In the genomic region with DNA sequence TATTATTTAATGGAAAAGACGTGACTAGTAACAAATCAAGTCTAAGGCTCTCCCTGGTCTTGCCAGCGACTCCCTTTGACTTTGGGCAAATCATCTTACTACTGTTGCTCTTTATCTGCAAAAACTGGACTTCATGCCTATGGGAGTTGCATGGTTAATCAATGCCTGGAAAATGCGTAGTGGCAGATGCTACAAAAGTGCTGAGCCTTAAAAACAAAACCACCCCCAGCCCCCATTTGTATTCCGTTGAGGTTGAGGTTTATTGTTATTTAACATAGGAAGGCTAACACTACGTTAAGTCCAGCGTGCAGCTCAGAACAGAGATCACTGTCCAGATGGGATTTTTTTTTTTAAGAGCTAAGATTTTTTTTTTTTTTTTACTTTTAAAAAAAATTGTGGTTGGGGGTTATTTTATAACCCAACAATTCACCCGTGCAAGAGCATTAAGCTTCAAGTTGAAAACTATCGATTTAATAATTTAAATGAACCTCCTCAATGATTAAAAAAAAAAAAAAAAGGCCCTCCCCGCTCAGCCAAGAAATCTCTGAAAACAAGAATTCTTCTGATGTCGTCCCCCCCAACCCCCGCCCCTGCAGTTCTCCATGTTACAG, we compare ENCODE assay signal across 8 mouse cellular contexts.
DNase-seq lines count a peak whose midpoint lies in the region; ATAC-seq and TF ChIP-seq lines count a peak whose summit lies in the region.

No protein-coding gene starts in this region.

- H3K9ac ChIP-seq in kidney, embryonic 16.5 days (replicated peaks; ENCODE audit: low read length), result peak overlapping the region; percentile 90
- H3K9ac ChIP-seq in hindbrain, postnatal 0 days (replicated peaks; ENCODE audit: low read length), result peak overlapping the region; percentile 80

- H3K4me2 ChIP-seq in kidney, embryonic 16.5 days (replicated peaks; ENCODE audit: low read depth, low read length), result peak overlapping the region; percentile 67
- H3K4me2 ChIP-seq in hindbrain, postnatal 0 days (ENCODE audit: low read depth, low read length), result peak overlapping the region; percentile 80

- WGBS in kidney, embryonic 16.5 days, result 2% methylated on average over 11 of the region's 11 CpGs
- WGBS in hindbrain, postnatal 0 days, result 1% methylated on average over 11 of the region's 11 CpGs

- DNase-seq in kidney, adult 18-20 months, result no peak
- peak; percentile 15 for DNase-seq in hindbrain, postnatal 0 days (ENCODE audit: low spot score)
- DNase-seq in neural tube, embryonic 10.5 days (ENCODE audit: extremely low spot score, low spot score), result peak; percentile 37
- DNase-seq in adrenal gland, postnatal 4 days (ENCODE audit: low spot score in 2 of 2), result no peak
- DNase-seq in adrenal gland, adult 18-20 months (ENCODE audit: low spot score in 2 of 2), result no peak
- no peak for DNase-seq in thymus, postnatal 10 days (ENCODE audit: low spot score in 2 of 2)

- no peak for ATAC-seq in kidney, embryonic 16.5 days (ENCODE audit: low FRiP score, low TSS enrichment)
- ATAC-seq in hindbrain, postnatal 0 days, result no peak

- peaks cover 18% of the 10 kb centered on the region for H3K4me1 ChIP-seq in kidney, embryonic 16.5 days (ENCODE audit: insufficient read depth, low read length)
- H3K4me1 ChIP-seq in brown adipose tissue, adult 24 weeks (ENCODE audit: control insufficient read depth, insufficient read depth, insufficient read length, low read length), result peaks cover 5% of the 10 kb centered on the region; the same call in 1 of the 2 replicates
- H3K4me1 ChIP-seq in hindbrain, postnatal 0 days (ENCODE audit: insufficient read depth, low read length), result peaks cover 6% of the 10 kb centered on the region; the same call in 1 of the 2 replicates

- H3K27me3 ChIP-seq in kidney, embryonic 16.5 days (ENCODE audit: insufficient read depth, low read length), result no peaks in the 10 kb centered on the region
- no peaks in the 10 kb centered on the region for H3K27me3 ChIP-seq in hindbrain, postnatal 0 days (ENCODE audit: insufficient read depth, low read length)

- TF ChIP-seq CTCF in hindbrain, postnatal 0 days (IDR thresholded peaks at IDR 0.05; ENCODE audit: low read depth), result no peak

- H3K27ac ChIP-seq in kidney, embryonic 16.5 days (ENCODE audit: low read length), result peak overlapping the region; percentile 100
- H3K27ac ChIP-seq in brown adipose tissue, adult 24 weeks (replicated peaks; ENCODE audit: low read depth, low read length), result no peak overlapping the region
- H3K27ac ChIP-seq in hindbrain, postnatal 0 days, result peak overlapping the region; percentile 99

- H3K36me3 ChIP-seq in kidney, embryonic 16.5 days (ENCODE audit: insufficient read depth, low read length), result no peaks in the 10 kb centered on the region
- H3K36me3 ChIP-seq in hindbrain, postnatal 0 days (ENCODE audit: insufficient read depth, low read length), result no peaks in the 10 kb centered on the region

- H3K9me3 ChIP-seq in kidney, embryonic 16.5 days (ENCODE audit: low read length), result no peaks in the 10 kb centered on the region
- no peaks in the 10 kb centered on the region for H3K9me3 ChIP-seq in hindbrain, postnatal 0 days (ENCODE audit: low read length)

- peak overlapping the region; percentile 78 for H3K4me3 ChIP-seq in kidney, embryonic 16.5 days (ENCODE audit: low read length)
- H3K4me3 ChIP-seq in brown adipose tissue, adult 24 weeks (ENCODE audit: insufficient read depth, low read depth, low read length), result peak overlapping the region; percentile 100
- peak overlapping the region; percentile 90 for H3K4me3 ChIP-seq in hindbrain, postnatal 0 days (ENCODE audit: low read length)

Comparison
In these comparisons a context has a peak if more than half of its experiments do, and no peak if none do; other contexts are left out.
1. DNase-seq: peak in hindbrain, postnatal 0 days (single experiment) and neural tube, embryonic 10.5 days (single experiment); none in kidney, adult 18-20 months (single experiment), adrenal gland, postnatal 4 days (0 of 2), adrenal gland, adult 18-20 months (0 of 2) and thymus, postnatal 10 days (0 of 2).
2. Peak in every context shown above with its lines, with median percentiles within 50 percentile points of each other: H3K4me3 ChIP-seq.